Mouse (Mus musculus) lung, adult 2 months (tissue): ENCODE measurements around the gene Ets1. TPM values are rescaled to one million over a fixed set of nuclear protein-coding genes. Genes with fewer than 3 reads are reported as not detected.

Experiments used
- DNase-seq: peaks from one replicate; pipeline ENCODE4 v3.0.0; 2022
- H3K4me1 ChIP-seq: fragments of 200-500 bp; 2 replicates; pipeline ENCODE4 v1.6.1; 2011; ENCODE audit warnings: low read length; ENCODE audit not compliant: control insufficient read depth, insufficient read depth
- H3K4me3 ChIP-seq: fragments of 200-500 bp; replicated peaks from 2 replicates; pipeline ENCODE3; 2011; ENCODE audit warnings: low read depth, mild to moderate bottlenecking, control low read depth, low read length; ENCODE audit errors: extremely low read depth
- CTCF ChIP-seq: fragments of 200-500 bp; IDR thresholded peaks from 2 replicates; pipeline ENCODE4 v1.5.1; 2011; ENCODE audit warnings: mild to moderate bottlenecking, low read length, control low read depth; ENCODE audit not compliant: insufficient read depth
- POLR2A ChIP-seq: fragments of 200-500 bp; IDR thresholded peaks from 2 replicates; pipeline ENCODE4 v1.6.1; 2011; ENCODE audit warnings: low read depth, mild to moderate bottlenecking, control low read depth, low read length, borderline replicate concordance; ENCODE audit errors: extremely low read depth
- WGBS: fragments of 180-500 bp; shearing (Covaris S2); methylation state at CpG from one replicate; pipeline ENCODE4 v1.1.7; 2018; 5-methylcytosine and 5-hydroxymethylcytosine counted together
- polyA plus RNA-seq: library from polyadenylated mRNA; depleted of rRNA; stranded (reverse); fragments of >200 nt; gene quantifications from 2 replicates; pipeline ENCODE4 v1.2.3, GENCODE M21; 2012; rRNA removed

Gene Ets1
- 57.3 and 67.2 TPM in 2 replicates for polyA plus RNA-seq

DNA sequence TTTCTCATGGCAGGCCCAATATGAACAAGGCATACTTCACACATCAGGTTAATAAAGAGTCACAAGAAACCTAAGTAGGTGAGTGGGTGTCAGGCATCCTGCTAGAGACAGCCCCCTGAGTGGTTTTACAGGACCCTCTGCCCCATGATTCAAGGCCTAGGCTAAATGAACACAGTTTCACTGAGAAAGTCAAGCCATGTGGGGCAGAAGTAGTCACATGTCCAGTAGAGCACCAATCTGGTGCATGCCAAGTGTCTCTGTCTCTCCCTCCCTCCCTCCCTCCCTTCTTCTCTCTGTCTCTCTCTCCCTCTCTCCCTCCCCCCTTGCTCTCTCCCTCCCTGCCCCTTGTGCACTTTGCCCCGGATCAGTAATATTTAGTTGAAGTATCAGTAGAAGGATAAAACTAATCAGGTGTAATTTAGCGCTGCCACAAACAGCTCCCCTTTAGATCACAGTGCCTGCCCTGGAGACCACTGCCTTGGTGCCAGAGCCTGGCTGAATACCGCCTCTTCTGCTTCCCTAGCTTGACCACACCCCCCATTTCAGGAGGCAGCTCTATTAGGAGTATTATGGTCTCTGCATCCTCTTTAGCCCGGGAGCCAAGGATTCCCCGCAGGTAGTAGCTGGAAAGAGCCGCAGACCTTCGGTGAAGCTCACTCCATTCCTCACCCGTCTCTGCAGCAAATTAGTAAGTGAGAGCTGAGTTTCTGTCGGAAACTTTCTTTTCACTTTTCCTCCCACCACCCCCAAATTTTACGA, at the start of gene Ets1:
Gene Ets1, plus strand, starts transcription at position 595 of the 759 bp plus-strand sequence.
- no peak for DNase-seq
- H3K4me3 ChIP-seq: peak within 1 kb of the TSS; percentile 4
- TF ChIP-seq CTCF: no peak
- TF ChIP-seq POLR2A: no peak
- 5% methylated on average over 10 of the region's 10 CpGs for WGBS
- no peaks in the 10 kb centered on the region for H3K4me1 ChIP-seq

DNA sequence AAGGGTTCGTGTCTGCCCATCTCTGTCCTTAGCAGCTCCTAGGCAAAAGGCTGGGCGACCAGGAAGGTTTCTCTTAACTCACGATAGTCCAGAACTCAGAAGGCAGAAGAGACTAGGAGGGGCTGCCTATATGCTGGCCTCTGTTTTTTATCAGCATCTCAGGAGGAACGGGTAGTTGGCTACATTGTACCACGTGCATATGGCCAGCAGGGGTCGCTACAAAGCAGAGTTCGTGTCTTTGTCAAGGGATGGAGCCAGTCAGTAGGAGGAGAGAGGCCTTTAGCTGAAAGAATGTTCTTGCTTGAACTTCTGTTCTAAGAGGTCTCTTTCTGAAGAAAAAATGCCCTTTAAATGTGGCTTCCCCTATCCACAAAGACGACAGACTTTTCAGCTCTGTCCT, 46.1 kb upstream of the Ets1 start:
- TF ChIP-seq POLR2A (no peak), CTCF (peak; percentile 97)
- WGBS: 7% methylated on average over 8 of the region's 8 CpGs
- peaks cover 9% of the 10 kb centered on the region for H3K4me1 ChIP-seq
- peak; percentile 78 for DNase-seq
- H3K4me3 ChIP-seq: no peak overlapping the region

DNA sequence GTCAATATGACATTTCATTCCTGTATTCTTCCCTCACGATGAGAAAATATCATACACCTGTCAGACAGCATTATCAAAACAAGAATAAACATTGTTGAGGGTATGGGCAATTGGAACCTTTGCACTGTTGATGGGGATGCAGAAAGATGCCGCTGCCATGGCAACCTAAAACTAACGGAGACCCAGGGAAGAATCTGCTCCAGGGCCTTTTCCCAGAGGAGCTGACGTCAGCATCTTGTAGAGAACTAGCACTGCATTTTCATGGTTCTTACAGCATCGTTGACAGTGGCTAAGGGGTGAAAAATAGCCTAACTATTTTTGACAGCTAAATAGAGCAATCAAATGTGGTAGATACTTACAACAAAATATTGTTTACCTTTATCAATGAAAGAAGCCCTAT, 45.5 kb upstream of the Ets1 start:
- Histone ChIP-seq H3K4me1 (peaks cover 12% of the 10 kb centered on the region), H3K4me3 (no peak overlapping the region)
- DNase-seq: no peak
- TF ChIP-seq POLR2A (no peak), CTCF (no peak)
- WGBS: 81% methylated on average over 5 of the region's 5 CpGs

DNA sequence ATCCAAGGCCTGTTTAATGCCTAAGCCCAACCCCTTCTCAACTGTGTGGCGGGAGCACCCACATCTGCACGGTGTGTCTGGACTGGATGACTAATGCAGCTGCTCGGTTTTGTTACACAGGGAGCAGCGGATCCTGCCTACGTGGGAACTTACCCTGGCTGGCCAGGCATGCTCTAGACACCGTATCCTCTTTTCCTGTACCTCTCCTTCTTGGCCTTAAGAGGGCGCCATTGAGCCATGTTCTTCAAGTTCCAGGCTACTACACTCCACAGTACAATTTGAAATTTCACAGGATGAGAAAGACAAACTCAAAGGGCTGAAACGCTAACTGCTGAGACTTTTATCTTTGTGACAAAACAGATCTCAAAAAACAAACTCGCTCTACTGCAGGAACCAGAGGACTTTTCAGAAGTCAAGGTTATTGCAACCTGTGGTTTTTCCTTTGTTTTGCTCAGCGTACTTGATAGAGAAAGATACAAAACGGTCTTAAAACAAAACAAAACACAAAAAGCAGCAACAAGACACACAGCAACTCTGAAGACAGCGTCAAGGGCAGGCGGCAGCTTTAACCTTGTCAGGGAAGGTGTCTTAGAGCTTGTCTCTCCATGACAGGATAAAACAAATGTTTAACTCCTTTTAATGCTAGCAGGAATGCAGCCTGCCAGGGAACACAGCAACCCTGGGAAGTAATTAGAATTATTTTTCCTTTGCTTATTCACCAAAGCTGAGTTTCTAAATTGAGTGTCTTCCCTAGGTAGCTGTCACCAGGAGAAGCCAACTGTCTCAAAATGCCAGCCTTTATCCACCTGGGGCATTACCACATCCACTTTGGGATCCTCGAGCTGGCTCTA, 44.1 kb upstream of the Ets1 start:
- Histone ChIP-seq H3K4me1 (peaks cover 12% of the 10 kb centered on the region), H3K4me3 (no peak overlapping the region)
- DNase-seq: peak; percentile 42
- TF ChIP-seq POLR2A (no peak), CTCF (peak; percentile 74)
- 8% methylated on average over 14 of the region's 14 CpGs for WGBS

DNA sequence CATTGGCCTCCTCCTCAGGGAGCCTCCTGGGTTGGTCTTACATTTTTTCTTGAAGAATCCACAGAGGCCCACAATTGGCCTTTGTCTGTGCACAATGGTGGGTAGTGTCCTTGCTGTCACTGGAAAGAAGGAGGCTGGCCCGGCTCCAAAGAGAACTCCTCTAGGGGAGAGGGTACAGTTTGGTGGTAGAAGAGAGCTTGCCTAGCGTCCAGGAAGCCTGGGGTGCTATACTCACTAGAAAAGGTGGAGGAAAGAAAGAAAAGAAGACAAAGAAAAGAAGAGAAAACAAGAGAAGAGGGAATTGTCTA, 43.5 kb upstream of the Ets1 start:
- WGBS: 53% methylated on average over 2 of the region's 2 CpGs
- Histone ChIP-seq H3K4me3 (no peak overlapping the region), H3K4me1 (peaks cover 12% of the 10 kb centered on the region)
- no peak for DNase-seq
- no peak for TF ChIP-seq CTCF
- no peak for TF ChIP-seq POLR2A

DNA sequence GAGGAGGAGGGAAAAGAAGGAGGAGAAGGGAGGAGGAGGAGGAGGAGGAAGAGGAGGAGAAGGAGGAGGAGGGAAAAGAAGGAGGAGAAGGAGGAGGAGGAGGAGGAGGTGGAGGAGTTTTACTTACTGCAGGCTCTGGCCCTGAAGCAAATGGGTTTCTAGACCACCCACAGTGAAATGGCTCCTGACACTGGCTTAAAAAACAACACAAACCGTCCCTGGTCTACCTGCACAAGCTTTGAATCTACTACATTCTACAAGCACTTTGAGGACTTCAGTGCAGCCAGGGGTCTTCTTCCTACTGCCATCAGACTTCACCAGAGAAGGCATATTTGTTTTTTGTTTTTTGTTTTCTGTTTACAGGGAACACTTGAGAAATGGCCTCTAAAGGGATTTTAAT, 42.2 kb upstream of the Ets1 start:
- TF ChIP-seq POLR2A (no peak), CTCF (no peak)
- no peak for DNase-seq
- Histone ChIP-seq H3K4me1 (peaks cover 12% of the 10 kb centered on the region), H3K4me3 (no peak overlapping the region)
- 41% methylated on average over 1 of the region's 1 CpGs for WGBS

DNA sequence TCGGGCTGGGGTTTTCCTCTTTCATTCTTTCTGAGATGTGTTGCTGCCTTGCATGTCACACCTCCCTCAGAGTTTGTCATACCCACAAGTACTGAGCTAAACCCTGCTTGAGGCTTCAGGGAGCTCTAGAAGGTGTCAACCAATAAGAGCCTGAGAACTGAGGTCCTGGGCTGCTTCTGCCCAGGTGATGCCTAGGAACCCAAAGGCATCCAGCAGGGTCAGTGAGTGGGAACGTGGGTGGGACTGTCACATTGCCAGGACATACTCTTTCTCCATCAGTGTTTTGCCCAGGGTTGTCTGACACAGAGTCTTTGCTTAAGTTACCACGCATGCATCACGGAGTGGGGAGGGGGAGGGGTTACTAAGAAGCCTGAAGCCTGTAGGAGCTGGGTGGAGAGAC, 41.7 kb upstream of the Ets1 start:
- WGBS: 37% methylated on average over 4 of the region's 4 CpGs
- TF ChIP-seq CTCF: no peak
- peaks cover 12% of the 10 kb centered on the region for H3K4me1 ChIP-seq
- no peak overlapping the region for H3K4me3 ChIP-seq
- no peak for DNase-seq

DNA sequence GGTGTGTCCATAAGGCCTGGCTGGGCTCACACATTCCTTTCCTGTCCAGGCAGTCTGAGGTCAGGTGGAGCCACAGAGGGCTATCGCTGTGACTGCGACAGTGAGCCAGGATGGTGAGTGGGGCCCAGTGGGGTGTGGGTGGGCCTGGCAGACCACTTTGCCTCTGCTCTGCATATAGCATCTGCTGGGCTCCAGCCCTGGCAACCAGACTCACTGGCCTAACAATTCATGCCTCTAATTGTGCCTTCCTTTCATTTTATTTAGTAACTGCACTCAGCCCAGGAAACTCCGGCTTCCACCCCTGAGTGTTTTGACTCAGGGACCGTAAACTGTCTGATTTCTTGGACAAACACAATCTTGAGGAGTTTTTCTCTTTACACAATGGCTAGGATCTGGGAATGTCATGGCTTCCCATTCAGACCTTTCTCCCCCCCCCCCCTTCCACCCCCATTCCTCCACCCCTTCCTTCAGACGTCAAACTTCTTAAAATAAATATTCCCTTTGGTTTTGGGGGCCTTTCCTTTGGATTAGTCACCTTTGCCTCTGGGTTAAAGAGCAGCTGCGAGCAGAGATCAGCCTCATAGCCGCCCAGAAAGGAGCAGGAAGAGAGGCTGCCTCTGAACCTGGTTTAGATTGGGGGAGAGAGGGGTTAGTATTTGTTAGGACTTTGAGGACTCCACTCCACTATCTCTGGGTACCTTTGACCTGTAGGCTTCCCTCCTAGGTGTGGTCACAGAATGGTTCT, 40.8 kb upstream of the Ets1 start:
- peaks cover 12% of the 10 kb centered on the region for H3K4me1 ChIP-seq
- no peak for DNase-seq
- WGBS: 39% methylated on average over 7 of the region's 7 CpGs
- no peak overlapping the region for H3K4me3 ChIP-seq
- TF ChIP-seq POLR2A (no peak), CTCF (no peak)

DNA sequence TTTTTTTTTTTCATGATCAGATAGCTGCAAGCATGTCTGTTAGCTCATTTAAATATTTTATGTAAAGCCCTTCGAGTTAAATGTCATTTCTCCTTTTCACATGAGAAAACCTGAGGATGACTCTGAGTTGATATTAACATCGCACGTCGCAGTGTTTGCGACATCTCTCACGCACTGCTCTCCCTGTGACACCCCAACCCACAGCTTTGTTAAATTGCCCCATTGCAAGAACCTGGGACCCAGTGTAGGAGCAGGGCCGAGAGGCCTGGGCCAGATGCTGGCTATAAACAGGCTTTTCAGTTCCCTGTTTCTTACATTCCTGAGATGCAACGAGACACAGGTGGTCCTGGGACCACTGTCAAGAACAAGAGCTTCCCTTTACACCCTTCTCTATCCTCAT, 39.7 kb upstream of the Ets1 start:
- no peak for DNase-seq
- TF ChIP-seq POLR2A (no peak), CTCF (no peak)
- 84% methylated on average over 8 of the region's 8 CpGs for WGBS

More for the DNA sequence above, 39.7 kb upstream of the Ets1 start:
- H3K4me3 ChIP-seq: no peak overlapping the region
- peaks cover 12% of the 10 kb centered on the region for H3K4me1 ChIP-seq
